In the genomic region with DNA sequence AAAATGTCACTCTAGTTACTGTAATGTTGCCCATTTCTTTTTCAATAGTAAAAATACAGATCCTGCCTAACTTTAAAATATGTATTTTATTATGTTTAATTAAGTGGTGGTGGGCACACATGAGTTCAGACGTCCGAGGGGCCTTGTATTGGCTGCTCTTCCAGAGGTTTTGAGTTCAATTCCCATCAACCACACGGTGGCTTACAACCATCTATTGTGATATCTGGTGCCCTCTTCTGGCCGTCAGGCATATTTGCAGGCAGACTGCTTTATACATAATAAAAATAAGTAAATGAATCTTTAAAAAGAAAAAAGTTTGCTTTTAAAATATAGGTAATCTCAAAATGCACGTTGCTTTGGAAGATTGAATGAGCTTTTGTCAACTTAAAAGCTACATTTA, we compare ENCODE assay signal across 10 mouse cellular contexts. TPM values are rescaled to one million over a fixed set of nuclear protein-coding genes. Genes with fewer than 3 reads are reported as not detected.
DNase-seq lines count a peak whose midpoint lies in the region; ATAC-seq and TF ChIP-seq lines count a peak whose summit lies in the region.
"Had no signal": no experiment of that assay in that cellular context is flagged by ENCODE, and none has a peak within 500 bp of the region (broad histone marks: within the 10 kb centered on the region; RNA-seq: fewer than 3 reads in every experiment).

No protein-coding gene starts in this region.

- H3K9ac ChIP-seq in liver, postnatal 0 days (replicated peaks): no peak overlapping the region
- H3K9ac ChIP-seq in kidney, embryonic 16.5 days (replicated peaks; ENCODE audit: low read length): no peak overlapping the region
- H3K9ac ChIP-seq: lung, embryonic 15.5 days had no signal

- DNase-seq in cerebellum, adult 2 months: no peak
- DNase-seq in cerebellum, postnatal 10 days: no peak
- no peak for DNase-seq in liver, postnatal 0 days
- no peak for DNase-seq in liver
- DNase-seq in R1 (ENCODE audit: low read depth, low spot score): peak; percentile 78
- peak; percentile 71 for DNase-seq in induced T-regulatory cell, adult 2 months (ENCODE audit: low read depth)
- DNase-seq in lung, postnatal 25 days (ENCODE audit: low spot score): no peak
- DNase-seq: heart, adult 18-20 months had no signal

- ATAC-seq in liver, postnatal 0 days: no peak
- no peak for ATAC-seq in kidney, embryonic 16.5 days (ENCODE audit: low FRiP score, low TSS enrichment)

- H3K4me2 ChIP-seq in liver, postnatal 0 days (ENCODE audit: low read depth, low read length): no peak overlapping the region
- H3K4me2 ChIP-seq in kidney, embryonic 16.5 days (replicated peaks; ENCODE audit: low read depth, low read length): no peak overlapping the region
- H3K4me2 ChIP-seq: lung, embryonic 15.5 days had no signal

- H3K9me3 ChIP-seq in liver, postnatal 0 days (ENCODE audit: low read length): peaks cover 5% of the 10 kb centered on the region
- H3K9me3 ChIP-seq in kidney, embryonic 16.5 days (ENCODE audit: low read length): peaks cover 5% of the 10 kb centered on the region; the same call in 1 of the 2 replicates
- H3K9me3 ChIP-seq: lung, embryonic 15.5 days had no signal

- H3K36me3 ChIP-seq in liver, postnatal 0 days (replicated peaks; ENCODE audit: insufficient read depth, low read length): no peaks in the 10 kb centered on the region
- no peaks in the 10 kb centered on the region for H3K36me3 ChIP-seq in kidney, embryonic 16.5 days (ENCODE audit: insufficient read depth, low read length)
- H3K36me3 ChIP-seq: lung, embryonic 15.5 days had no signal

- TF ChIP-seq CTCF in cerebellum, adult 2 months (IDR thresholded peaks at IDR 0.05; ENCODE audit: borderline replicate concordance, insufficient read depth, low read depth, low read length): peak; percentile 12; the same call in 1 of the 2 replicates
- peak; percentile 60 for TF ChIP-seq CTCF in liver, postnatal 0 days (IDR thresholded peaks at IDR 0.05; ENCODE audit: low read depth)

- no peaks in the 10 kb centered on the region for H3K27me3 ChIP-seq in cerebellum, adult 2 months (ENCODE audit: control insufficient read depth, insufficient read depth, low read length)
- no peaks in the 10 kb centered on the region for H3K27me3 ChIP-seq in liver, postnatal 0 days (ENCODE audit: insufficient read depth, low read length)
- no peaks in the 10 kb centered on the region for H3K27me3 ChIP-seq in kidney, embryonic 16.5 days (ENCODE audit: insufficient read depth, low read length)
- H3K27me3 ChIP-seq: lung, embryonic 15.5 days had no signal

- peaks cover 2% of the 10 kb centered on the region for H3K4me1 ChIP-seq in cerebellum, adult 2 months (ENCODE audit: control insufficient read depth, insufficient read depth, low read length)
- H3K4me1 ChIP-seq in liver, postnatal 0 days (ENCODE audit: insufficient read depth): no peaks in the 10 kb centered on the region
- H3K4me1 ChIP-seq in kidney, embryonic 16.5 days (ENCODE audit: insufficient read depth, low read length): no peaks in the 10 kb centered on the region
- H3K4me1 ChIP-seq: lung, embryonic 15.5 days had no signal

- no peak overlapping the region for H3K4me3 ChIP-seq in cerebellum, adult 2 months (replicated peaks; ENCODE audit: insufficient read depth, low read depth, low read length)
- no peak overlapping the region for H3K4me3 ChIP-seq in liver, postnatal 0 days (ENCODE audit: low read depth, low read length)
- H3K4me3 ChIP-seq in kidney, embryonic 16.5 days (ENCODE audit: low read length): no peak overlapping the region
- H3K4me3 ChIP-seq: lung, embryonic 15.5 days had no signal

- TF ChIP-seq POLR2A in cerebellum, adult 2 months (IDR thresholded peaks at IDR 0.05; ENCODE audit: borderline replicate concordance, insufficient read depth, low read length): no peak

- WGBS in cerebellum, adult 2 months: 53% methylated on average over 5 of the region's 5 CpGs
- WGBS in liver, postnatal 0 days (ENCODE audit: insufficient replicate concordance): 53% methylated on average over 5 of the region's 5 CpGs
- 64% methylated on average over 5 of the region's 5 CpGs for WGBS in kidney, embryonic 16.5 days

- TF ChIP-seq EP300 in liver, postnatal 0 days (IDR thresholded peaks at IDR 0.05; ENCODE audit: low read depth): no peak

- H3K27ac ChIP-seq in cerebellum, adult 2 months (ENCODE audit: insufficient read depth, low read length): no peak overlapping the region
- no peak overlapping the region for H3K27ac ChIP-seq in liver, postnatal 0 days (ENCODE audit: low read depth)
- no peak overlapping the region for H3K27ac ChIP-seq in kidney, embryonic 16.5 days (ENCODE audit: low read length)
- H3K27ac ChIP-seq: lung, embryonic 15.5 days had no signal

RNA-seq across cellular contexts. Expression of gene Mpzl1, which starts 55.0 kb away (rescaled TPM):
- 54.5 and 57.0 TPM in 2 replicates for polyA plus RNA-seq in cerebellum, adult 2 months (2012; rRNA removed)
- 26.6 and 33.4 TPM in 2 replicates for polyA plus RNA-seq in liver, postnatal 0 days (2015; fragmentation: Nextera tagmentation; extraction: Ambion mirVana)
- 221 and 236 TPM in 2 replicates for polyA plus RNA-seq in kidney, embryonic 16.5 days (2015; fragmentation: Nextera tagmentation; extraction: Ambion mirVana)

Comparison
In these comparisons a context has a peak if more than half of its experiments do, and no peak if none do; other contexts are left out.
1. DNase-seq: peak in R1 (single experiment) and induced T-regulatory cell, adult 2 months (single experiment); none in cerebellum, adult 2 months (0 of 2), cerebellum, postnatal 10 days (0 of 2), liver, postnatal 0 days (single experiment), liver (single experiment) and lung, postnatal 25 days (single experiment).